Mouse (Mus musculus): ENCODE measurements around the gene Olfr71.
A peak's percentile ranks its signal among the peaks of the same experiment; 100 is the strongest.

- TF ChIP-seq POLR2A (IDR thresholded peaks at IDR 0.05; ENCODE audit: borderline replicate concordance, control insufficient read depth, low read depth, low read length) (no peak), CTCF (IDR thresholded peaks at IDR 0.05; ENCODE audit: control insufficient read depth, insufficient read depth, low read length) (peak; percentile 74)
Measured at GRCm38 (mm10) chr4:43672070-43672469, 38.0 kb downstream of the Olfr71 start.
